Mouse (Mus musculus): ENCODE results near the gene Olfr366.

DNA sequence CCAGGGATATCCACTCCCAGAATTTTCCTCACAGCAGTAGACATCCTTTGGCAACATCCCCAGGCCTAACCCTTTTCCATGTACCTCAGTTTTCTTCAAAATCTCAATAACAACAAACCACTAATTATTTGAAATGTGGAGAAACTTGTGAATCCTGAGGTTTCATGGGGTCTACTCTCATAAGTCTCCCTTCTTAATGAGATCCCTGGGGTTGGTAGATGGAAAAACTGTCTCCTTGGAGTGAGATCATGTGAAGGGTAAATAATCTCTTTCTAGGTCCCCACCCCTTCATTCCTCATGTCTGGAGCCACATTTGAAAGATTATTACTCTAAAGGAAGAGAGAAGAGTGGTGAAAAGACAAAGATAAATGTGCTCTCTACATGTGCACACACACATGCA is at the start of gene Olfr366:
- TF ChIP-seq TAL1 (IDR thresholded peaks at IDR 0.05; ENCODE audit: low read length) (no peak), GATA1 (IDR thresholded peaks at IDR 0.05; ENCODE audit: low read length) (no peak)
